Mouse (Mus musculus): ENCODE measurements at regions not wholly inside any gene's neighbourhood (a gene's known extent, or its start where the extent isn't known, plus 50 kb on each side); places are given as distances from the start of the nearest gene placed in this dataset.
"Not testable (repeated sequence)": the region's sequence is repeated elsewhere in the genome, so short reads cannot be mapped to it uniquely, and the experiment has no call there.

- no peak for DNase-seq (ENCODE audit: low spot score)
These were observed 85.9 kb downstream of the Osr1 start for GRCm38 (mm10) chr12:9655794-9656193.

- DNase-seq (ENCODE audit: low spot score): no peak
These were observed 86.4 kb downstream of the Osr1 start for GRCm38 (mm10) chr12:9656324-9656723.

- no peak for DNase-seq (ENCODE audit: low spot score)
These were observed 87.4 kb downstream of the Osr1 start for GRCm38 (mm10) chr12:9657199-9657766.

GRCm38 (mm10) chr12:9657793-9658192 is 87.9 kb downstream of the Osr1 start:
- DNase-seq (ENCODE audit: low spot score): no peak

- DNase-seq (ENCODE audit: low spot score): no peak
These were observed 90.4 kb downstream of the Osr1 start for GRCm38 (mm10) chr12:9660299-9660698.

- DNase-seq (ENCODE audit: low spot score): no peak
These were observed 118.9 kb downstream of the Osr1 start for GRCm38 (mm10) chr12:9688776-9689175.

GRCm38 (mm10) chr12:9689541-9689940 is 119.6 kb downstream of the Osr1 start:
- no peak for DNase-seq (ENCODE audit: low spot score)

- DNase-seq (ENCODE audit: low spot score): no peak
These were observed 163.0 kb downstream of the Osr1 start for GRCm38 (mm10) chr12:9732921-9733320.

- DNase-seq (ENCODE audit: low spot score): no peak
These were observed 174.9 kb downstream of the Osr1 start for GRCm38 (mm10) chr12:9744709-9745395.

- no peak for DNase-seq (ENCODE audit: low spot score)
These were observed 181.6 kb downstream of the Osr1 start for GRCm38 (mm10) chr12:9751261-9752078.

- no peak for DNase-seq (ENCODE audit: low spot score)
These were observed 182.1 kb downstream of the Osr1 start for GRCm38 (mm10) chr12:9752079-9752450.

GRCm38 (mm10) chr12:9756411-9756810 is 186.5 kb downstream of the Osr1 start:
- peak; percentile 51 for DNase-seq (ENCODE audit: low spot score)

GRCm38 (mm10) chr12:9760818-9761217 is 190.9 kb downstream of the Osr1 start:
- DNase-seq (ENCODE audit: low spot score): no peak

GRCm38 (mm10) chr12:9762291-9762811 is 192.4 kb downstream of the Osr1 start:
- DNase-seq (ENCODE audit: low spot score): not testable (repeated sequence)

GRCm38 (mm10) chr12:9762842-9763241 is 192.9 kb downstream of the Osr1 start:
- DNase-seq (ENCODE audit: low spot score): no peak

- DNase-seq (ENCODE audit: low spot score): no peak
These were observed 201.0 kb downstream of the Osr1 start for GRCm38 (mm10) chr12:9770908-9771307.

GRCm38 (mm10) chr12:9772875-9773274 is 203.0 kb downstream of the Osr1 start:
- DNase-seq (ENCODE audit: low spot score): no peak

- no peak for DNase-seq (ENCODE audit: low spot score)
These were observed 232.4 kb downstream of the Osr1 start for GRCm38 (mm10) chr12:9802284-9802683.

GRCm38 (mm10) chr12:9807406-9807805 is 237.5 kb downstream of the Osr1 start:
- no peak for DNase-seq (ENCODE audit: low spot score)

GRCm38 (mm10) chr12:9833273-9833672 is 263.4 kb downstream of the Osr1 start:
- DNase-seq (ENCODE audit: low spot score): no peak

- no peak for DNase-seq (ENCODE audit: low spot score)
These were observed 269.4 kb downstream of the Osr1 start for GRCm38 (mm10) chr12:9839198-9839845.

GRCm38 (mm10) chr12:9839949-9840348 is 270.0 kb downstream of the Osr1 start:
- DNase-seq (ENCODE audit: low spot score): no peak

Measured in ovary, postnatal 36 days (tissue).